Mouse (Mus musculus): ENCODE data around the gene Cer1. TPM values are rescaled to one million over a fixed set of nuclear protein-coding genes. Genes with fewer than 3 reads are reported as not detected.

The Cer1 gene
- polyA plus RNA-seq (2011; ENCODE audit: insufficient read length, low read depth, missing spikeins) = not detected in 2 replicates

GRCm38 (mm10) chr4:82884636-82885534 lies at the start of gene Cer1:
TSS of gene Cer1 (minus strand) at chr4:82885148.
- Histone ChIP-seq H3K4me1 (ENCODE audit: control insufficient read depth, insufficient read depth, low read length) (no peaks in the 10 kb centered on the region), H3K4me3 (ENCODE audit: insufficient read depth, low read length) (no peak within 1 kb of the TSS), H3K27ac (ENCODE audit: insufficient read depth, low read length) (no peak within 1 kb of the TSS)
- no peak for TF ChIP-seq CTCF (IDR thresholded peaks at IDR 0.05; ENCODE audit: borderline replicate concordance, insufficient read depth, low read length)

DNA sequence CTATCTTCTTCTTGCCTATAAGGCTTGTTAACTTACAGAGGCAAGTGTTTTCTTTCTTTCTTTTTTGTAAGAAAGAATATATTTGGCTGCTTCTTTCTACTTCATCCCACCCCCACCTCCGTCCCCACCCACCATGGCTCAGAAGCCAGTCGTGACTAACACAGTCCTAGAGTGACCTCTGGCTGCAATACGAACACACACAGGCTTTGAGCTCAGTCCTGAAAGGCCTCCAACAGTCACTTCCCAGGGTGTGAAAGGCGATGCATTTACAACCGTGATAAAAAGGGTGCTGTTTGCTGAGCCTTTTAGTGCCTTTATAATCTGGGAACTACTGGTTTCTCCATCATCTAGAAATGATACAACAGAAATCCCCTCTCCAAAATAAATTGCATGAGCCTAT lies 49.4 kb upstream of the Cer1 start:
- TF ChIP-seq CTCF (IDR thresholded peaks at IDR 0.05; ENCODE audit: borderline replicate concordance, insufficient read depth, low read length) (peak; percentile 69), POLR2A (IDR thresholded peaks at IDR 0.05; ENCODE audit: low read depth, low read length) (no peak)
- Histone ChIP-seq H3K4me3 (ENCODE audit: insufficient read depth, low read length) (no peak overlapping the region), H3K4me1 (ENCODE audit: control insufficient read depth, insufficient read depth, low read length) (no peaks in the 10 kb centered on the region), H3K27ac (ENCODE audit: insufficient read depth, low read length) (no peak overlapping the region)

DNA sequence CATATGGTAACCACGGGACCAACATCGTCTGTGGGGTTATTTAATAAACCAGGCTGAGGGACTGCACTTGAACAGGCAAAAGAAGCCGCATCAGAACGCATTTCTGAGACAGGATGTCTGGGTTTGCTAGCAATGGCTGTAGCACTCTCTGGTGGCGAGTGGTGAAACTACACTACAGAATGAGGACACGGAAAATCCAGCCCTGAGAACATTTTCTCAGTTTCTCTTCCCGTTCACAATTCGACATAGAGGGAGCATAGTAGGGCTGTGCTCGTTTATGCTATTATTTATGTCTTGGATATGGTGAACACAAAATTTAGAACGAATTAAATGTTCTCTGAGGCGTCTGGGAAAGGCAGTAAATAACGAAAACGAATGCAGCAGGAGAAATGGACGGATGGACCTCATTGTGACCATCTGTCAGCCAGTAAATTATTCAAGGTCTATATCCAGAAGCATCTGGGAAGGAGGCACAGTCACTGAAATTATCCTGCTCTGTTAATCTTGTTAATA lies 48.8 kb upstream of the Cer1 start:
- no peak overlapping the region for H3K27ac ChIP-seq (ENCODE audit: insufficient read depth, low read length)
- TF ChIP-seq POLR2A (IDR thresholded peaks at IDR 0.05; ENCODE audit: low read depth, low read length) = no peak
- TF ChIP-seq CTCF (IDR thresholded peaks at IDR 0.05; ENCODE audit: borderline replicate concordance, insufficient read depth, low read length) = peak; percentile 64; the same call in 1 of the 2 replicates
- peak overlapping the region; percentile 26; the same call in 1 of the 2 replicates for H3K4me3 ChIP-seq (ENCODE audit: insufficient read depth, low read length)
- no peaks in the 10 kb centered on the region for H3K4me1 ChIP-seq (ENCODE audit: control insufficient read depth, insufficient read depth, low read length)

GRCm38 (mm10) chr4:82930079-82930478 lies 45.1 kb upstream of the Cer1 start:
- no peak for TF ChIP-seq POLR2A (IDR thresholded peaks at IDR 0.05; ENCODE audit: low read depth, low read length)
- no peak for TF ChIP-seq CTCF (IDR thresholded peaks at IDR 0.05; ENCODE audit: borderline replicate concordance, insufficient read depth, low read length)
- Histone ChIP-seq H3K4me1 (ENCODE audit: control insufficient read depth, insufficient read depth, low read length) (no peaks in the 10 kb centered on the region), H3K4me3 (ENCODE audit: insufficient read depth, low read length) (no peak overlapping the region), H3K27ac (ENCODE audit: insufficient read depth, low read length) (no peak overlapping the region)

DNA sequence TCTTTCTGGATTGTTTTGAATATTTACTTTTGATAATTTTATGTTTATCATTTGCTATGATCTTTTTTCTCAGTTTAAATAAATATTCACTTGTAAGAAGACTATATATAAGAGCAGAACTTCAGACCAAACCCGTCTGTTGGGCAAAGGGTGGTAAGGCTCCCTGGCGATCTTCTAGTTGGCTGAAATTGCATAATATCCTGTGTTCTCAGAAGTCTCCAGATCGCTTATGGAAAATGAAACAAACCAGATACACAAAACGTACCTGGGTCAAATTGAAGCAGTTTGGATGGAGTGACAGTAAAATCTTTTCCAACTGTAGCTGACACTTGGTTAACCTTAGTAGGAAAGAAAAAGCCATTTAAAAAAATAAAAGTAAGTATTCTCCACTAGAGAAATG lies 37.0 kb upstream of the Cer1 start:
- H3K27ac ChIP-seq (ENCODE audit: insufficient read depth, low read length) = no peak overlapping the region
- no peak overlapping the region for H3K4me3 ChIP-seq (ENCODE audit: insufficient read depth, low read length)
- no peaks in the 10 kb centered on the region for H3K4me1 ChIP-seq (ENCODE audit: control insufficient read depth, insufficient read depth, low read length)
- TF ChIP-seq POLR2A (IDR thresholded peaks at IDR 0.05; ENCODE audit: low read depth, low read length) = no peak

GRCm38 (mm10) chr4:82918625-82919024 lies 33.7 kb upstream of the Cer1 start:
- Histone ChIP-seq H3K27ac (ENCODE audit: insufficient read depth, low read length) (no peak overlapping the region), H3K4me1 (ENCODE audit: control insufficient read depth, insufficient read depth, low read length) (no peaks in the 10 kb centered on the region), H3K4me3 (ENCODE audit: insufficient read depth, low read length) (no peak overlapping the region)
- TF ChIP-seq CTCF (IDR thresholded peaks at IDR 0.05; ENCODE audit: borderline replicate concordance, insufficient read depth, low read length) (no peak), POLR2A (IDR thresholded peaks at IDR 0.05; ENCODE audit: low read depth, low read length) (no peak)

GRCm38 (mm10) chr4:82916678-82917050 lies 31.7 kb upstream of the Cer1 start:
- no peak overlapping the region for H3K4me3 ChIP-seq (ENCODE audit: insufficient read depth, low read length)
- TF ChIP-seq POLR2A (IDR thresholded peaks at IDR 0.05; ENCODE audit: low read depth, low read length) (no peak), CTCF (IDR thresholded peaks at IDR 0.05; ENCODE audit: borderline replicate concordance, insufficient read depth, low read length) (no peak)
- no peaks in the 10 kb centered on the region for H3K4me1 ChIP-seq (ENCODE audit: control insufficient read depth, insufficient read depth, low read length)
- H3K27ac ChIP-seq (ENCODE audit: insufficient read depth, low read length) = no peak overlapping the region

- Histone ChIP-seq H3K27ac (ENCODE audit: insufficient read depth, low read length) (no peak overlapping the region), H3K4me1 (ENCODE audit: control insufficient read depth, insufficient read depth, low read length) (no peaks in the 10 kb centered on the region), H3K4me3 (ENCODE audit: insufficient read depth, low read length) (no peak overlapping the region)
- TF ChIP-seq CTCF (IDR thresholded peaks at IDR 0.05; ENCODE audit: borderline replicate concordance, insufficient read depth, low read length) = no peak
- TF ChIP-seq POLR2A (IDR thresholded peaks at IDR 0.05; ENCODE audit: low read depth, low read length) = no peak
These were observed 31.2 kb upstream of the Cer1 start for GRCm38 (mm10) chr4:82916003-82916677.

DNA sequence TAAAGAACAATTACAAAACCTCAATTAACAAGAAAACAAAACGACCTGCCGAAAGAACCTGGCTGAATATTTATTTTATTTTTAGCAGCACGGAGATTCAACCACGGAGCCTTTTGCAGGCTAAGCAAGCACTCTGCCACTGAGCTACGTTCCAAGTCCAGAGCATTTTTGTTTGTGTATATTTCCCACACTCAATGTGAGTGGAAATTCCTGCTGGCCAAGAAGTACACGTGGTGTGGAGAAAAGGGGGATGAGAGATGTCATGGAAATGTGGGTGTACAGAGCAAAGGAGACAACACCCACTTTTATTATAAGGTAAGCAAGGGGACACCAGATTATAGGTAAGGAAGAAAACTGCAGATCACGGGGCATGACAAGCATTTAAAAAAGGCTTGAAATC lies 30.6 kb upstream of the Cer1 start:
- Histone ChIP-seq H3K4me1 (ENCODE audit: control insufficient read depth, insufficient read depth, low read length) (no peaks in the 10 kb centered on the region), H3K4me3 (ENCODE audit: insufficient read depth, low read length) (no peak overlapping the region), H3K27ac (ENCODE audit: insufficient read depth, low read length) (no peak overlapping the region)
- TF ChIP-seq CTCF (IDR thresholded peaks at IDR 0.05; ENCODE audit: borderline replicate concordance, insufficient read depth, low read length) = no peak

DNA sequence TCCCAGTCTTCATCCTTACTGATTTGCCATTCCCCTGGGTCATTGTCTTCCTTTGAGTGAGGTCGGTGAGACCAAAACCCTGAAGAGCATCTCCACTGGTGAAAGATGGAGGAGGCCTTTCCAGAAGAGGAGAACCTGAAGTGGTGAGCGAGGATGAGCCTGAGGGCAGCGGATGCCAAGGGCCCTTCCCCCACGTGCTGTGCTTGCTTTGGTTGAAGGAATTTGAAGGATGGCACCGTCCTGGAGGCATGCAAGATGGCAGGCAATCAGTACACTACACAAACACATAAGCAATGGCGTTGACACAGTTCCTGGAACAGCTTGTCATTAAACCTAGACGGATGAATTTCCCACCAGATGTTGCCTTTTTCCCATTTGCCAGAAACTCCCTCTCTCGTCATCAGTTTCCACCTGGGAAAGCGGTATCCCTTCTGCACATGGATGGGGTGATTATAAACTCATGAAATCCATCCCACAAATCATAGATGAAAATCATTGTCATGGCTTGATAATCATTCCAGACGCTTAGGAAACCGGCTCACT lies 29.7 kb upstream of the Cer1 start:
- TF ChIP-seq CTCF (IDR thresholded peaks at IDR 0.05; ENCODE audit: borderline replicate concordance, insufficient read depth, low read length) (no peak), POLR2A (IDR thresholded peaks at IDR 0.05; ENCODE audit: low read depth, low read length) (no peak)
- H3K4me1 ChIP-seq (ENCODE audit: control insufficient read depth, insufficient read depth, low read length) = no peaks in the 10 kb centered on the region
- no peak overlapping the region for H3K27ac ChIP-seq (ENCODE audit: insufficient read depth, low read length)
- no peak overlapping the region for H3K4me3 ChIP-seq (ENCODE audit: insufficient read depth, low read length)
